Mouse (Mus musculus): ENCODE data around the gene Gba. TPM values are rescaled to one million over a fixed set of nuclear protein-coding genes. Genes with fewer than 3 reads are reported as not detected.

The Gba gene
- polyA plus RNA-seq, 1 experiment from 2014 or later, result 98.5 TPM

DNA sequence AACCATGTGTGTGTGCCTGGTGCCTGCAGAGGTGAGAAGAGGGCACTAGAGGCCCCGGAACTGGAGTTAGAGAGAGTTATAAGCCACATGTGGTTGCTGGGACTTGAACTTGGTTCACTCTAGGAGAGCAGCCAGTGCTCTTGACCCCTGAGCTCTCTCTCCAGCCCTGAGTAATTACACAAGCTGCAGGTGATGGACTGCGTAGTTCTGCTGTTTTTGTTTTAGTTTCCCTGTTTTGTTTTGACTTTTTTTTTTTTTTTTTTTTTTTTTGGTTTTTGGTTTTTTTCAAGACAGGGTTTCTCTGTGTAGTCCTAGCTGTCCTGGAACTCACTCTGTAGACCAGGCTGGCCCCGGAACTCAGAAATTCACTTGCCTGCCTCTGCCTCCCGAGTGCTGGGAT lies 40.9 kb upstream of the Gba start:
- H3K4me3 ChIP-seq (ENCODE audit: low read depth, low read length), result no peak overlapping the region
- no peak overlapping the region for H3K9ac ChIP-seq (ENCODE audit: low read length)
- H3K27me3 ChIP-seq (ENCODE audit: control insufficient read depth, insufficient read depth, low read length), result no peaks in the 10 kb centered on the region
- DNase-seq (ENCODE audit: low spot score), result no peak
- H3K4me1 ChIP-seq (replicated peaks; ENCODE audit: control insufficient read depth, insufficient read depth), result peaks cover 9% of the 10 kb centered on the region; the same call in 1 of the 2 replicates
- ATAC-seq (ENCODE audit: low FRiP score, low TSS enrichment), result no peak
- H3K27ac ChIP-seq (replicated peaks), result no peak overlapping the region
- TF ChIP-seq CTCF (IDR thresholded peaks at IDR 0.05; ENCODE audit: low read depth) (no peak), EP300 (optimal IDR thresholded peaks at IDR 0.05) (no peak)
- H3K4me2 ChIP-seq (replicated peaks; ENCODE audit: low read depth), result no peak overlapping the region
- WGBS, result 77% methylated on average over 4 of the region's 4 CpGs
- H3K36me3 ChIP-seq (ENCODE audit: control insufficient read depth, insufficient read depth, low read length), result no peaks in the 10 kb centered on the region; the same call in 1 of the 2 replicates
- no peaks in the 10 kb centered on the region for H3K9me3 ChIP-seq (ENCODE audit: control insufficient read depth, low read length)

DNA sequence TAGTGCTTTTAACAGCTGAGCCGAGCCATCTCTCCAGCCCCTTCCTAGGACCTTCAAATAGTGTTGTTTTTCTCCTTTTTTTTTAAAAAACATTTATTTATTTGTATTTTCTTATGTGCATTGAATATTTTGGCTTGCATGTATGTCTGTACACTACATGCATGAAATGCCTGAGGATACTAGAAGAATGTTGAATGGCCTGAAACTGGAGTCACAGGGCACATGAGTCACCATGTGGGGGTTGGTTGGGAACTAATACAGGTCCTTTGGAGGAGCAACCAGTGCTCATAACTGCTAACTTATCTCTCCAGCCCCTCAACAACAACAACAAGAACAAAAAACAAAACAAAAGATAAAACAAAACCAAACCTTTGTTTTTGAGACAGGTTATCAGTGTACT lies 39.6 kb upstream of the Gba start:
- no peak overlapping the region for H3K4me2 ChIP-seq (replicated peaks; ENCODE audit: low read depth)
- no peak overlapping the region for H3K4me3 ChIP-seq (ENCODE audit: low read depth, low read length)
- TF ChIP-seq CTCF (IDR thresholded peaks at IDR 0.05; ENCODE audit: low read depth), result no peak
- TF ChIP-seq EP300 (optimal IDR thresholded peaks at IDR 0.05), result no peak
- DNase-seq (ENCODE audit: low spot score), result no peak
- WGBS, result 72% methylated on average over 1 of the region's 1 CpGs
- no peaks in the 10 kb centered on the region for H3K9me3 ChIP-seq (ENCODE audit: control insufficient read depth, low read length)
- H3K9ac ChIP-seq (ENCODE audit: low read length), result no peak overlapping the region
- peaks cover 9% of the 10 kb centered on the region; the same call in 1 of the 2 replicates for H3K4me1 ChIP-seq (replicated peaks; ENCODE audit: control insufficient read depth, insufficient read depth)
- no peak overlapping the region for H3K27ac ChIP-seq (replicated peaks)
- no peaks in the 10 kb centered on the region for H3K27me3 ChIP-seq (ENCODE audit: control insufficient read depth, insufficient read depth, low read length)
- ATAC-seq (ENCODE audit: low FRiP score, low TSS enrichment), result no peak
- peaks cover 3% of the 10 kb centered on the region; the same call in 1 of the 2 replicates for H3K36me3 ChIP-seq (ENCODE audit: control insufficient read depth, insufficient read depth, low read length)

GRCm38 (mm10) chr3:89163643-89164245 lies 39.0 kb upstream of the Gba start:
- TF ChIP-seq EP300 (optimal IDR thresholded peaks at IDR 0.05), result no peak
- no peak for TF ChIP-seq CTCF (IDR thresholded peaks at IDR 0.05; ENCODE audit: low read depth)
- Histone ChIP-seq H3K9ac (ENCODE audit: low read length) (no peak overlapping the region), H3K9me3 (ENCODE audit: control insufficient read depth, low read length) (no peaks in the 10 kb centered on the region)

GRCm38 (mm10) chr3:89164506-89165267 lies 38.0 kb upstream of the Gba start, which contains the start of gene Clk2:
Clk2 (plus strand) TSS chr3:89164795.
- peak within 1 kb of the TSS; percentile 97 for H3K9ac ChIP-seq (ENCODE audit: low read length)
- peak; percentile 98 for ATAC-seq (ENCODE audit: low FRiP score, low TSS enrichment)
- no peaks in the 10 kb centered on the region for H3K27me3 ChIP-seq (ENCODE audit: control insufficient read depth, insufficient read depth, low read length)
- peak; percentile 96 for DNase-seq (ENCODE audit: low spot score)
- peak within 1 kb of the TSS; percentile 78 for H3K4me3 ChIP-seq (ENCODE audit: low read depth, low read length)
- H3K36me3 ChIP-seq (ENCODE audit: control insufficient read depth, insufficient read depth, low read length), result peaks cover 14% of the 10 kb centered on the region; the same call in 1 of the 2 replicates
- H3K9me3 ChIP-seq (ENCODE audit: control insufficient read depth, low read length), result no peaks in the 10 kb centered on the region
- peak within 1 kb of the TSS; percentile 49 for H3K4me2 ChIP-seq (replicated peaks; ENCODE audit: low read depth)
- WGBS, result under 1% methylated on average over 70 of the region's 79 CpGs
- H3K27ac ChIP-seq (replicated peaks), result peak within 1 kb of the TSS; percentile 98
- peaks cover 5% of the 10 kb centered on the region; the same call in 1 of the 2 replicates for H3K4me1 ChIP-seq (replicated peaks; ENCODE audit: control insufficient read depth, insufficient read depth)
- no peak for TF ChIP-seq CTCF (IDR thresholded peaks at IDR 0.05; ENCODE audit: low read depth)

More at GRCm38 (mm10) chr3:89163643-89164245, 39.0 kb upstream of the Gba start:
- Histone ChIP-seq H3K4me1 (replicated peaks; ENCODE audit: control insufficient read depth, insufficient read depth) (peaks cover 9% of the 10 kb centered on the region; the same call in 1 of the 2 replicates), H3K4me2 (replicated peaks; ENCODE audit: low read depth) (peak overlapping the region; percentile 49), H3K27ac (replicated peaks) (no peak overlapping the region), H3K4me3 (ENCODE audit: low read depth, low read length) (peak overlapping the region; percentile 78; the same call in 1 of the 2 replicates), H3K36me3 (ENCODE audit: control insufficient read depth, insufficient read depth, low read length) (peaks cover 9% of the 10 kb centered on the region; the same call in 1 of the 2 replicates), H3K27me3 (ENCODE audit: control insufficient read depth, insufficient read depth, low read length) (no peaks in the 10 kb centered on the region)
- DNase-seq (ENCODE audit: low spot score) (no peak), ATAC-seq (ENCODE audit: low FRiP score, low TSS enrichment) (no peak)
- 69% methylated on average over 5 of the region's 5 CpGs for WGBS

- TF ChIP-seq EP300 (optimal IDR thresholded peaks at IDR 0.05) (no peak), CTCF (IDR thresholded peaks at IDR 0.05; ENCODE audit: low read depth) (no peak)
- WGBS, result 10% methylated on average over 12 of the region's 12 CpGs
- no peak for DNase-seq (ENCODE audit: low spot score)
These were observed 37.4 kb upstream of the Gba start for GRCm38 (mm10) chr3:89165268-89165870.

More at GRCm38 (mm10) chr3:89165268-89165870, 37.4 kb upstream of the Gba start:
- Histone ChIP-seq H3K36me3 (ENCODE audit: control insufficient read depth, insufficient read depth, low read length) (peaks cover 16% of the 10 kb centered on the region; the same call in 1 of the 2 replicates), H3K9me3 (ENCODE audit: control insufficient read depth, low read length) (no peaks in the 10 kb centered on the region), H3K27ac (replicated peaks) (peak overlapping the region; percentile 98), H3K4me2 (replicated peaks; ENCODE audit: low read depth) (peak overlapping the region; percentile 49), H3K27me3 (ENCODE audit: control insufficient read depth, insufficient read depth, low read length) (no peaks in the 10 kb centered on the region), H3K9ac (ENCODE audit: low read length) (peak overlapping the region; percentile 97), H3K4me1 (replicated peaks; ENCODE audit: control insufficient read depth, insufficient read depth) (0 out of 2 replicates have a peak, but pooled peaks cover 2% of the 10 kb centered on the region), H3K4me3 (ENCODE audit: low read depth, low read length) (peak overlapping the region; percentile 78)
- ATAC-seq (ENCODE audit: low FRiP score, low TSS enrichment), result no peak

Measured in stomach, postnatal 0 days (tissue).